Mouse (Mus musculus) left cerebral cortex, adult 2 months (tissue): ENCODE measurements around the gene Tnpo3. TPM values are rescaled to one million over a fixed set of nuclear protein-coding genes. Genes with fewer than 3 reads are reported as not detected.

Experiments used
- DNase-seq, 2 experiments: peaks; one replicate each; pipeline ENCODE4 v3.0.0; 2021 to 2022; ENCODE audit warnings: low spot score in 2 of 2, mixed read lengths in 1 of 2; ENCODE audit errors: extremely low spot score in 1 of 2
- H3K27ac ChIP-seq: fragments of 200-600 bp; 2 replicates; pipeline ENCODE4 v1.8.1; 2022
- H3K4me3 ChIP-seq: fragments of 200-600 bp; 2 replicates; pipeline ENCODE4 v1.8.1; 2022
- CTCF ChIP-seq: fragments of 200-600 bp; IDR thresholded peaks from 2 replicates; pipeline ENCODE4 v1.8.1; 2022; ENCODE audit warnings: antibody characterized with exemption, mild to moderate bottlenecking, moderate library complexity
- intact Hi-C: fragments of 180-260 bp; cut with DNase I; formaldehyde crosslinking; loops from one replicate; pipeline ENCODE4 v1.15.1; 2025
- long read RNA-seq, 2 experiments: library from polyadenylated mRNA; stranded (forward); transcript quantifications; one replicate each; pipeline ENCODE4 v2.0.0; 2021; ENCODE audit warnings: borderline mapping rate in 2 of 2
- total RNA-seq, 2 experiments: library from RNA; stranded (reverse); gene quantifications; 2 replicates each; pipeline ENCODE4 v1.2.3; 2021

Gene Tnpo3
- 10 to 100 TPM; 72.7 to 73.3 TPM for total RNA-seq
- long read RNA-seq, experiment 1, full-length matches to known transcripts = 47 of 73 reads
- long read RNA-seq, experiment 1, partial matches to known transcripts = 8 of 73 reads
- long read RNA-seq, experiment 1, other reads (novel, unspliced or antisense) = 18 of 73 reads
- long read RNA-seq, experiment 2, full-length matches to known transcripts = 24 of 32 reads
- long read RNA-seq, experiment 2, partial matches to known transcripts = 1 of 32 reads
- long read RNA-seq, experiment 2, other reads (novel, unspliced or antisense) = 7 of 32 reads

DNA sequence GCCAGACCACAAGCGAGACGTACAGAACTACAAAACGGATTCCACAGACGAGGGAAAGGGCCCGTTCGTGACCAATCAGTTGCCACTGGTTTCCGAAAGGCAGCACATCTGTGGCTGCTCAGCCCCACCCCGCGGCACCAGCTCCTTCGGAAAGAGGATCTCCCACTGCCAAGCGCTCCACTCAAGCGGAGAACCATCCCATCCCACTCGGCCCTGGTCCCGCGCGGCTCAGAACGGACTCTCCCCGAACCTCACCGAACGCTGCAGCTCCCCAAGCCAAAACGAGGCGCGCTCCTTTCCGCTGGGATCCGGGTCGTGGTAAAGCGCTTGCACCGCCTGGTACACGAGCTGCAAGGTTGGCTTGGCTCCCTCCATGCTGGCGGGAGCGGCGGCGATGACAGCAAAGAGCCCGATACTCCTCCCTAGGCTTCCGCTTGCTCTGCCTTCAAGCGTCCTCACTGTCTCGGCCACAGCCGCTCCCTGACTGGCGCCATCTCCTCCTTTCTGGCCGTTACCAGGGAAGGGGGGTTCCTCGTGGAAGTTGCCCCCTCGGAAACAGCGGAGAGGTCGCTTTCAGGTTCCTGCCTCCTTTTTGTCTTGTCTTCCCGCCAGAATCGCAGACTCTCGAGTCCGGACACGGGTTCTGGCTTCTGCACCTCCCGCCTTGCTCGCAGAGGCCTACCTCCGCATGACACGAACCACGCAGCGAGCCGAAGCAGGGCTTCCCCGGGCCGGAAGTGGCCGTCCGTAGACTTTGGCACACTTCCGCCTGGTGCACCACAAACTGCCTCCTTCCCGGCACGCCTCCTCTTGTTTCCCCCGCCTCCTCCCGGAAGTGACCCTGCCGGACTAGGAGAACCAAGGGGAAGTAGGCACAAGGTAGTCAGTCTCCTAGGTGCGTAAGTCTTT is at the start of gene Tnpo3:
Tnpo3 (minus strand) TSS at position 777 of the 909 bp plus-strand sequence.
- Histone ChIP-seq H3K27ac (peak within 1 kb of the TSS; percentile 95), H3K4me3 (peak within 1 kb of the TSS; percentile 92)
- DNase-seq = peak; percentile 91 to 94
- TF ChIP-seq CTCF = no peak
- intact Hi-C loops = loop anchor here (10.0 kb wide), 2 partner anchors 205 to 695 kb away; partner anchors contain the start of gene Ube2h

DNA sequence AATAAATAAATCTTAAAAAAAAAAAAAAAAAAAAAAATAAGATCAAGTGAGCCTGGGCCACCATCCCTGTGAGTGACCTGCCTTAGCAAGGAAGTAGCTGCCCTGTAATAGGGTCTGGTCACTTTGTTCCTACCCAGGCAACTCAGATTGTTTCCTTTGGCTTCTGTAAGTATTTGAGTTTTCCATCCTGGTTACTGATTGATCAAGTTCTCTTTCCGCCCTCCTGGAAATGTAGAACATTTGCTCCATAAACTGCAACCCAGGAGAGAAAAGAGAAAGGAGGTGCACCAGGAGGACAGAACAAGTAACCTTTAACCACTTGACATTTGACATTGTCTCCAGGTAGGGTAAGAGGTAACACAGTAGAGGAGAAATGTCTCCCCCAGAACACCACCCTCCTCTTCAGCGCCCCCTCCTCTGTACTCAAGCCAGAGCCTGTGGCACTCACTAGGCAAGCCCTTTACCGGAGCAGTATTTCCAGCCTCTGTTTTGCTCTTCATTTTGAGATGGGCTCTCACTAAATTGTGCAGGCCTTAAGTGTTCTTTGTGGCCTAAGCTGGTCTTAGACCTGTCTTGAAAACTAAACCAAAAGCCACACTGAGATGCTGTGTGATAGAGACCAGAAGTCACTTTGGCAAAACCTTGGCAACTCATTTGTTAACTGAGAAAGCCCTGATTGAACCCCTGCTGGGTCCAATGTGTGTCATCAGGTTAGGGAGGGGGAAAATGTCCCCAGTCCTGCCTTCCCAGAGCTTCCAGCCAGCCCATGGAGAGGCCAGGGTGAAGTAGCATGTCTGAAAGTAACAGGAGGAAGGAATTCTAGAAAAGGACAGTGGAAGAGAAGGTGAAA is 49.2 kb upstream of the Tnpo3 start:
- intact Hi-C loops = no loop called here
- no peak for TF ChIP-seq CTCF
- no peak for DNase-seq
- Histone ChIP-seq H3K4me3 (no peak overlapping the region), H3K27ac (no peak overlapping the region)

DNA sequence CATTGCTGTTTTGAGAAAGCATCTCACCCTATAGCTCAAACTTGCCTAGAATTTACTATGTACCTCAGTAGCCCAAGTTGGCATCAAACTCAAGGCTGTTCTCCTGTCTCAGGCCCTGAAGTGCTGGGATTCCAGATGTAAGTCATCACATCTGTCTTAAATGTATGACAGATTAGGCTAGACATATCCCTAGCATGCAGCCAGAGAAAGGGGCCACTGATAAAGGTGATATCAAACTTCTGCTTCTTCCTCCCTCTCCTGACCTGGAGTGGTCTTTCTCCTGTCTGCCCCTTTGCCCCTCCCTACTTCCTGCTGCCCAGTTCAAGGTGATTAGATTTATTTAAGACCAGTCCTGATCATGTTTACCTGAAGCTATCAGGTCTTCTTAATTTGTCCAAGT is 43.6 kb upstream of the Tnpo3 start:
- intact Hi-C loops = loop anchor here (5.0 kb wide), 1 partner anchor 211 kb away; no protein-coding TSS in a partner anchor
- Histone ChIP-seq H3K27ac (no peak overlapping the region), H3K4me3 (no peak overlapping the region)
- no peak for DNase-seq
- no peak for TF ChIP-seq CTCF

DNA sequence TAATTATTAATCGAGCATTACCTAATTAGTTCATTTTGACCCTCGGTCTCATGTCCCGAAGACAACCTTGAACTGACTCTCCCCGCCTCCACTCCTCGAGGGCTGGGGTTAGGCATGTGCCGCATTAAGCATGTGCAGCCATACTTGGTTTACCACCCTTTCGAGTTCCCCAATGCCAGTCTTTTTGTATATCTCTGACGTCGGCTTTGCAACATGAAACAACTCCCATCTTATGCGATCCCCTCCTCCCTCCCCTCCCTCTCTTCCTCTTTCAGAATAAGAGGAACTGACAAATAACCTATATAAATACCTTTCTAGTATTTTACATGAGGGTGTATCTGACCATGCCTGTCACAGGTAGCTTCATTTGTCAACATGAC is 40.5 kb upstream of the Tnpo3 start:
- H3K27ac ChIP-seq = no peak overlapping the region
- intact Hi-C loops = loop anchor here (5.0 kb wide), 1 partner anchor 208 kb away; no protein-coding TSS in a partner anchor
- TF ChIP-seq CTCF = no peak

DNA sequence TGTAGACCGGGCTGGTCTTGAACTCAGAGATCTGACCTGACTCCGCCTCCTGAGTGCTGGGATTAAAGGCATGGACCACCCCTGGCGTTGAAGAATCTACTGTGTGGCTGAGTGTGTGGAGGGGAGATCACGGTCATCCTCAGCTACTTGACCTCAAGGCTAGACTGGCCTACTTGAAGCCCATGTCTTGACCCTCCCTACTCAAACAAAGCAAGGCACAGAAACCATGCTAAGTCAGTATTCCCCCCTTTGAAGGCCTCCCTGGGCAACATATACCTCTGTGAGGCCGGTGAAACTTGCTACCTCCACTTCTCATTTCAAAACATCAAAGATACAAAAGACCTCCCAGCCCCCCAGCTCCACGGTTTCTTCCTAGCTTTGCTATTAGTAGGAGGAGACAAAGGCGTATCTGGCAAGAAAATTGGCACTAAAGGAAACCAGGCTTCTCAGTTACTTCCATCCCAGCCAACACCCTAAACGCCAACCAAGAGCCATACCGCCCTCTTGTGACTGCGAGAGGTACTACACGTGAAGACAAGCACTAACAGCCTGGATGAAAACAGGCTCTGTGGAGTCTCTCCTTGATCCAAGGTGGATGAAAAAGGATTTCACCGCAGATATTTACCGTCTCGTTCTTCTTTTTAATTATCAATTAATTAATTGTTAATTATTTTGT is 39.9 kb upstream of the Tnpo3 start:
- intact Hi-C loops = loop anchor here (5.0 kb wide), 2 partner anchors 132 to 207 kb away; no protein-coding TSS in a partner anchor
- H3K27ac ChIP-seq = no peak overlapping the region
- TF ChIP-seq CTCF = peak; percentile 94
- peak; percentile 81 to 93 for DNase-seq
- H3K4me3 ChIP-seq = no peak overlapping the region

More for the DNA sequence above, 40.5 kb upstream of the Tnpo3 start:
- DNase-seq = no peak
- no peak overlapping the region for H3K4me3 ChIP-seq

DNA sequence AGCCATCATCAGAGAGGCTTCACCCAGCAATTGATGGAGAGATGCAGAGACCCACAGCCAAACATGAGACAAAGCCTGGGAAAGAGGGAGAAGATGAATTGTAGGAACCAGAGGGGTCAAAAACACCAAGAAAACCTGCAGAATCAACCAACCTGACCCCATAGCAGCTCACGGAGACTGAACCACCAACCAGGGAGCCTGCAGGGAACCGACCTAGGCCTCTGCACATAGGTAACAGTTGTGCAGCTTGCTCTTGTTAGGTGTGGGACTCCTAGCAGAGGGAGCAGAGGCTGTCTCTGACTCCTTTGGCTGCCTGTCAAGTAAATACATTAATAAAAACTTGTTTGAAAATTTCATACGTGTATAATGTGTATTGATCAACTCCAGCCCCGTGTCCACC is 32.1 kb upstream of the Tnpo3 start:
- TF ChIP-seq CTCF = no peak
- no peak for DNase-seq
- Histone ChIP-seq H3K27ac (no peak overlapping the region), H3K4me3 (no peak overlapping the region)
- intact Hi-C loops = no loop called here

DNA sequence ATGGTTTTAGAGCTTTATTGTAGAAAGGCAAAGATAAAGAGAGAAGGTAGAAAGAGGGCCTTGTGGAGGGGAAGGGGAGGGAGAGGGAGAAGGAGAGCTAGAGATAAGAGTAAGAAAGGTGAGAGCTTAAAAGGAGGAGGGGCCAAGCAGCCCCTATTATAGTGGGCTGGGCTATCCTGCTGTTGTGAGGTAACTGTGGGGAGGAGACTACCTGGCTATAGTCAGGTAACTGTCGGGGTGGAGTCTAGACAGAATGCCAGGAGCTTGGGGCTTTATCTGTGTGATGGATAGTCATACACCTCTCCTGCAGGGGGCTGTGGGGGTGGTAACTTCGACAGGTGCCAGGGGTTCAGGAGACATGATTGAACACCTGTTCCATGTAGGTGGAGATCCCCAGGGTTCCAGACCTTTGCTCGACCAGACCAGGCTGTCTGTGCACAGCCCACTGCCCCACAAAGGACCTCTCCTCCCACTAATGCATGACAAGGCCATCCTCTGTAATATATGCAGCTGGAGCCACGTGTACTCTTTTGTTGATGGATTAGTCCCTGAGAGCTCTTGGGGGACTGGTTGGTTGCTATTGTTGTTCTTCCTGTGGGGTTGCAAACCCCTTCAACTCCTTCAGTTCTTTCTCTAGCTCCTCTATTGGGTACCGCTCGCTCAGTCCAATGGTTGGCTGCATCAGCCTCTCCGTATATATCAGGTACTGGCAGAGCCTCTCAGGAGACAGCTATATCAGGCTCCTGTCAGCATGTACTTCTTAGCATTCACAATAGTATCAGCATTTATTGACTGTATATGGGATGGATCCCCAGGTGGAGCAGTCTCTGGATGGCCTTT is 30.1 kb upstream of the Tnpo3 start:
- TF ChIP-seq CTCF = no peak
- intact Hi-C loops = no loop called here
- no peak for DNase-seq
- Histone ChIP-seq H3K27ac (no peak overlapping the region), H3K4me3 (no peak overlapping the region)

DNA sequence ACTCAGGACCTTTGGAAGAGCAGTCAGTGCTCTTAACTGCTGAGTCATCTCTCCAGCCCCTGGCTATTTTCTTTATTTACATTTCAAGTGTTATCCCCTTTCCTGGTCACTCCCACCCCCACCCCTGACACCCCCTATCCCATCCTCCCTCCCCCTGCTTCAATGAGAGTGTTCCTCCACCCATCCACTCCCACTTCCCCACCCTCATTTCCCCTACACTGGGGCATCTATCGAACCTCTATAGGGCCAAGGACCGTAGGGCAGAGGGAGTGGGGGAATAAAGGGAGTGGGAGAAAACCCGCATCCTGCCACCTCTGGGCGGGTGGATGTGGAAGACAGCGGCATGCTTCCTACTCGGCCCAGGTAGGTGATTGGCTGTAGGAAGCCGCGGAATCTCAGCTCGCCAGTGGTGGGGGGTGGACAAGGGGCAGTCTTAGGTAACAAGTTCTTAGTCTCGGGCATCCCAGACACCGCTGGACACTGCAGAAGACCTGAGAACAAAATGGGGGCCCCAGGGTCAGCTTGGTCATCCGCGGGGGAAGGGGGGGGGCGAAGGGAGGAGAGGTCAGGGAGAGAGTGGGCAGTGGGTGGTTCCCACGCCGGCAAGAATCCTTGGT is 29.3 kb upstream of the Tnpo3 start:
- no peak for TF ChIP-seq CTCF
- Histone ChIP-seq H3K4me3 (no peak overlapping the region), H3K27ac (no peak overlapping the region)
- no peak for DNase-seq
- intact Hi-C loops = no loop called here

DNA sequence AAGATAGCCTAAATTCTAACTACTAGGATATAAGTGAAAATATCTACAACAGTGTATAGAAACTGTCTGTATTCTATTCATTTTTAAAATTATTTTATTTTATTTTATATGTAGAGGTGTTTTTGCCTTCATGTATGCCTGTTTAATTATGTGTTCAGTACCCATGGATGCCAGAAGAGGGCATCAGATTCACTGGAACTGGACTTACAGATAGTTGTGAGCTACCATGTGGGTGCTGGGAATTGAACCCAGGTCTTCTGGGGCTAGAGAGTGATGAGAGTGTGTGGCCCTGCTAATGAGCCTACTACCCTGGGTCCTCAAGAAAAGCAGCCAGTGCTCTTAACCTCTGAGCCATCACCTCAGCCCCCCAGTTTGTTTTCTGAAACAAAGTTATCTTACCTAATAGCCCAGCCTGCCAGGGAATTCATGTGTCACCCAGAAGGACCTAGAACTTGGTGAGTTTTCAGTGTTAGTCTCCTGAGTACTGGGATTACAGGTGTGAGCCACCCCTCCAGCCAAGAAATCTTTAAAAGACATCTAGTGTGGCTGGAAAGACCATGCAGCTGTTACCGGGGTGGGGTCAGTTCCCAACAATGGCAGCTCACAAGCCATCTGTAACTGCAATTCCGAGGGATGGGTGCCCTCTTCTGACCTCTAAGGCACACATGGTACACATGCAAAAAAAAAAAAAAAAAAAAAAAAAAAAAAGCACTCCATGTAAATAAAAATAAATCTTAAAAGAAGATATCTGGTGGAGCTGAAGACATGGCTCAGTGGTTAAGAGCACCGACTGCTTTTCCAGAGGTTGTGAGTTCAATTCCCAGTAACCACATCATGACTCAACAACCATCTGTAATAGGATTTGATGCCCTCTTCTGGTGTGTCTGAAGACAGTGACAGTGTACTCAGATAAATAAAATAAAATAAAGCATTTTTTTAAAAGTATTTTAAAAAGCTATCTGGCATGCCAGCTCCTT is 28.0 kb upstream of the Tnpo3 start:
- no peak for DNase-seq
- TF ChIP-seq CTCF = no peak
- no peak overlapping the region for H3K27ac ChIP-seq
- intact Hi-C loops = no loop called here
- no peak overlapping the region for H3K4me3 ChIP-seq
